Mouse (Mus musculus): ENCODE results near the gene Ank2. TPM values are rescaled to one million over a fixed set of nuclear protein-coding genes. Genes with fewer than 3 reads are reported as not detected.

Ank2 gene
- total and polyA plus RNA-seq, 2 experiments from 2014 or later = 160 to 575 TPM

GRCm38 (mm10) chr3:126982814-126983213, 516.3 kb downstream of the Ank2 start:
- WGBS = 86% methylated on average over 5 of the region's 5 CpGs
- DNase-seq = no peak
- TF ChIP-seq CTCF (IDR thresholded peaks at IDR 0.05; ENCODE audit: low read depth) = no peak

GRCm38 (mm10) chr3:126981163-126981562, 518.0 kb downstream of the Ank2 start:
- H3K4me2 ChIP-seq (ENCODE audit: low read depth) = no peak overlapping the region
- H3K27me3 ChIP-seq (ENCODE audit: insufficient read depth, low read length) = no peaks in the 10 kb centered on the region
- H3K27ac ChIP-seq (ENCODE audit: low read depth, low read length) = no peak overlapping the region
- no peaks in the 10 kb centered on the region for H3K9me3 ChIP-seq (ENCODE audit: low read length)
- no peak for DNase-seq
- 93% methylated on average over 3 of the region's 3 CpGs for WGBS
- no peak for ATAC-seq
- no peak for TF ChIP-seq CTCF (IDR thresholded peaks at IDR 0.05; ENCODE audit: low read depth)
- peaks cover 37% of the 10 kb centered on the region for H3K36me3 ChIP-seq (ENCODE audit: insufficient read depth)
- no peaks in the 10 kb centered on the region for H3K4me1 ChIP-seq (ENCODE audit: insufficient read depth)
- H3K9ac ChIP-seq = no peak overlapping the region
- no peak overlapping the region for H3K4me3 ChIP-seq (ENCODE audit: low read depth, low read length)

More at GRCm38 (mm10) chr3:126982814-126983213, 516.3 kb downstream of the Ank2 start:
- ATAC-seq = no peak
- Histone ChIP-seq H3K27me3 (ENCODE audit: insufficient read depth, low read length) (no peaks in the 10 kb centered on the region), H3K4me1 (ENCODE audit: insufficient read depth) (no peaks in the 10 kb centered on the region), H3K9me3 (ENCODE audit: low read length) (no peaks in the 10 kb centered on the region), H3K36me3 (ENCODE audit: insufficient read depth) (peaks cover 30% of the 10 kb centered on the region), H3K27ac (ENCODE audit: low read depth, low read length) (no peak overlapping the region), H3K4me3 (ENCODE audit: low read depth, low read length) (no peak overlapping the region), H3K9ac (no peak overlapping the region), H3K4me2 (ENCODE audit: low read depth) (no peak overlapping the region)

GRCm38 (mm10) chr3:126979635-126980034, 519.5 kb downstream of the Ank2 start:
- Histone ChIP-seq H3K9me3 (ENCODE audit: low read length) (no peaks in the 10 kb centered on the region), H3K27ac (ENCODE audit: low read depth, low read length) (no peak overlapping the region)

GRCm38 (mm10) chr3:126978768-126979410, 520.3 kb downstream of the Ank2 start:
- TF ChIP-seq CTCF (IDR thresholded peaks at IDR 0.05; ENCODE audit: low read depth) = peak; percentile 83
- Histone ChIP-seq H3K36me3 (ENCODE audit: insufficient read depth) (peaks cover 44% of the 10 kb centered on the region), H3K27ac (ENCODE audit: low read depth, low read length) (no peak overlapping the region), H3K4me3 (ENCODE audit: low read depth, low read length) (no peak overlapping the region), H3K9me3 (ENCODE audit: low read length) (no peaks in the 10 kb centered on the region), H3K27me3 (ENCODE audit: insufficient read depth, low read length) (no peaks in the 10 kb centered on the region), H3K4me2 (ENCODE audit: low read depth) (no peak overlapping the region), H3K9ac (no peak overlapping the region), H3K4me1 (ENCODE audit: insufficient read depth) (no peaks in the 10 kb centered on the region)
- DNase-seq (peak; percentile 83), ATAC-seq (peak; percentile 84)
- WGBS = 67% methylated on average over 11 of the region's 11 CpGs

More at GRCm38 (mm10) chr3:126979635-126980034, 519.5 kb downstream of the Ank2 start:
- Histone ChIP-seq H3K4me2 (ENCODE audit: low read depth) (no peak overlapping the region), H3K4me1 (ENCODE audit: insufficient read depth) (no peaks in the 10 kb centered on the region), H3K27me3 (ENCODE audit: insufficient read depth, low read length) (no peaks in the 10 kb centered on the region), H3K9ac (no peak overlapping the region), H3K36me3 (ENCODE audit: insufficient read depth) (peaks cover 44% of the 10 kb centered on the region), H3K4me3 (ENCODE audit: low read depth, low read length) (no peak overlapping the region)
- DNase-seq = no peak
- WGBS = 59% methylated on average over 3 of the region's 3 CpGs
- ATAC-seq = peak; percentile 23; the same call in 1 of the 2 replicates
- TF ChIP-seq CTCF (IDR thresholded peaks at IDR 0.05; ENCODE audit: low read depth) = no peak

GRCm38 (mm10) chr3:126977399-126977798, 521.8 kb downstream of the Ank2 start:
- TF ChIP-seq CTCF (IDR thresholded peaks at IDR 0.05; ENCODE audit: low read depth) = no peak
- no peak for ATAC-seq

GRCm38 (mm10) chr3:126976793-126977192, 522.4 kb downstream of the Ank2 start:
- no peak overlapping the region for H3K9ac ChIP-seq
- no peaks in the 10 kb centered on the region for H3K27me3 ChIP-seq (ENCODE audit: insufficient read depth, low read length)
- H3K36me3 ChIP-seq (ENCODE audit: insufficient read depth) = peaks cover 56% of the 10 kb centered on the region
- no peak overlapping the region for H3K4me3 ChIP-seq (ENCODE audit: low read depth, low read length)
- WGBS = 81% methylated on average over 16 of the region's 16 CpGs
- no peaks in the 10 kb centered on the region for H3K4me1 ChIP-seq (ENCODE audit: insufficient read depth)
- no peak overlapping the region for H3K27ac ChIP-seq (ENCODE audit: low read depth, low read length)
- TF ChIP-seq CTCF (IDR thresholded peaks at IDR 0.05; ENCODE audit: low read depth) = no peak
- H3K9me3 ChIP-seq (ENCODE audit: low read length) = no peaks in the 10 kb centered on the region
- no peak for ATAC-seq
- no peak overlapping the region for H3K4me2 ChIP-seq (ENCODE audit: low read depth)
- DNase-seq = no peak

More at GRCm38 (mm10) chr3:126977399-126977798, 521.8 kb downstream of the Ank2 start:
- peaks cover 54% of the 10 kb centered on the region for H3K36me3 ChIP-seq (ENCODE audit: insufficient read depth)
- DNase-seq = no peak
- H3K9me3 ChIP-seq (ENCODE audit: low read length) = no peaks in the 10 kb centered on the region
- no peak overlapping the region for H3K4me2 ChIP-seq (ENCODE audit: low read depth)
- WGBS = 53% methylated on average over 6 of the region's 6 CpGs
- no peaks in the 10 kb centered on the region for H3K27me3 ChIP-seq (ENCODE audit: insufficient read depth, low read length)
- no peak overlapping the region for H3K9ac ChIP-seq
- H3K4me1 ChIP-seq (ENCODE audit: insufficient read depth) = no peaks in the 10 kb centered on the region
- no peak overlapping the region for H3K27ac ChIP-seq (ENCODE audit: low read depth, low read length)
- no peak overlapping the region for H3K4me3 ChIP-seq (ENCODE audit: low read depth, low read length)

- DNase-seq = no peak
- H3K9ac ChIP-seq = no peak overlapping the region
- H3K36me3 ChIP-seq (ENCODE audit: insufficient read depth) = peaks cover 56% of the 10 kb centered on the region
- no peak for ATAC-seq
- H3K9me3 ChIP-seq (ENCODE audit: low read length) = no peaks in the 10 kb centered on the region
- TF ChIP-seq CTCF (IDR thresholded peaks at IDR 0.05; ENCODE audit: low read depth) = no peak
- H3K27ac ChIP-seq (ENCODE audit: low read depth, low read length) = no peak overlapping the region
- H3K4me1 ChIP-seq (ENCODE audit: insufficient read depth) = no peaks in the 10 kb centered on the region
- 82% methylated on average over 5 of the region's 5 CpGs for WGBS
- H3K4me3 ChIP-seq (ENCODE audit: low read depth, low read length) = no peak overlapping the region
- no peaks in the 10 kb centered on the region for H3K27me3 ChIP-seq (ENCODE audit: insufficient read depth, low read length)
- no peak overlapping the region for H3K4me2 ChIP-seq (ENCODE audit: low read depth)
Measured at GRCm38 (mm10) chr3:126975409-126975808, 523.7 kb downstream of the Ank2 start.

All from forebrain, postnatal 0 days (tissue).